Mouse (Mus musculus): Measurements from ENCODE around the gene Igflr1. TPM values are rescaled to one million over a fixed set of nuclear protein-coding genes. Genes with fewer than 3 reads are reported as not detected.
A peak's percentile ranks its signal among the peaks of the same experiment; 100 is the strongest.

The Igflr1 gene
- total RNA-seq, 2 experiments from 2014 or later = 4.9 to 6.4 TPM

GRCm38 (mm10) chr7:30553021-30553589, 12.1 kb upstream of the Igflr1 start:
- DNase-seq (ENCODE audit: low spot score in 2 of 2) = no peak

GRCm38 (mm10) chr7:30553810-30554584, 11.2 kb upstream of the Igflr1 start:
- DNase-seq (ENCODE audit: low spot score in 2 of 2) = no peak

- DNase-seq (ENCODE audit: low spot score in 2 of 2) = no peak
Measured at GRCm38 (mm10) chr7:30556894-30557536, 8.2 kb upstream of the Igflr1 start.

GRCm38 (mm10) chr7:30557901-30558514, 7.2 kb upstream of the Igflr1 start:
- DNase-seq (ENCODE audit: low spot score in 2 of 2) = no peak

DNA sequence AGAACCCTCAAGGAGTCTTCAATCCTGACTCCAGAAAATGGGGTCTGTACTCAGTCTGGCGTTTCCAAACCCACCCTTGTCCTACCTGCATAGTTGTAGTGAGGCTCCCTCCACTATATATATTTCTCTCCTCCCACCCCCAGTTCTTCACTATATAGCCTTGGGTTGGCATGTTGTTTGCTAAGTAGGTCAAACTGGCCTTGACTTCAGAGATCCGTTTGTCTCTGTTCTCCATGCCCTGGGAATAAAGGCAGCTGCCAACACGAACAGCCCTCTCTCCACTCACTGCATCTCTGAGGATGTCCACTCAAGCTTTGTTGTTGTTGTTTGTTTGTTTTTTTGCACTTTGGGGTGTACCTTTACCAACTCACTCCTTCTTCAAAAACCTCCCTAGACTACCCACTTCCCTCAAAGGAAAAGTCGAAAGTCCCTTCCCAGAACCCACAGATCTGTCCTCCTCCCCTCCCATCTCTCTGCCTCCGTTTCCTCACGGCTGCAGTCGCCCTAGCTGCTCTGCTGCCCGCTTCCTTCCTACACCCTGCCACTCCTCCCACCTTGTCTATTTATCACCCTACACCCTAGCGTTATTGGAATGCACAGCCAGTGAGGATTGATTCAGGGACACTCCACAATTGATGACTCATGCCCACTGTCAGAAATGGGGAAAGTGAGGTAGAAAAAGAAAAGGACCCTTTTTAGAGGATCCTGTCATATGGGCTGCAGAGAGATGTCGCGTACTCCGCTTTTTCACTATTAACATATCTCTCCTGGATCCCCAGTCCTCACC, 6.4 kb upstream of the Igflr1 start:
- no peak for DNase-seq (ENCODE audit: low spot score in 2 of 2)

DNA sequence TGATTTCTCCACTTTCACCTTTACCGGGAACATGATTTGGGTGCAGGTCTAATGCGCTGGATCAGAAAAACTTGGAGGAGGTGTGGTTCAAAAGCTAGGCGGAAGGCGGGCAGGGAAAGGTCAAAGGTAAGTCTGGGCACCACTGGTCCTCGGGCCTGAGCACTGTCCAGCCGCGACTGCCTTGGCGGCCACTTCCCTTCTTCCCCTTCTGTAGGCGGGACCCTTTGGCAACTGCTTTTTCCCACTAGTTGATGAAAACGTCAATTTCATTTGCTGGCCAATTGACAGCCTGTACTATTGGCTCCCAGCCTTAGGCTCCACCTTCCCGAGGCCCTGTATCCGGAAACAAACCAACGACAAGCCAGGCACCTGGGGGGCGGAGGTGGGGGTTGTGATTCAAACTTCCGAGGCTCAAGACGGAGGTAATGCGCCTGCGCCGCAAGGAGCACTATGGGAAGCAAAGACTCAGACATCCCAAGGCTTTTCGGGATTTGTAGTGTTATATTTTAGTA, 5.7 kb upstream of the Igflr1 start, which contains the start of gene Lin37:
Lin37 (minus strand) TSS at position 396 of the 512 bp plus-strand sequence.
- peak; percentile 98 to 100 for DNase-seq (ENCODE audit: low spot score in 2 of 2)

GRCm38 (mm10) chr7:30560296-30560695, 4.9 kb upstream of the Igflr1 start:
- no peak for DNase-seq (ENCODE audit: low spot score in 2 of 2)

- peak in 1 of 2 experiments; percentile 32 for DNase-seq (ENCODE audit: low spot score in 2 of 2)
Measured at GRCm38 (mm10) chr7:30562526-30563116, 2.6 kb upstream of the Igflr1 start.

DNA sequence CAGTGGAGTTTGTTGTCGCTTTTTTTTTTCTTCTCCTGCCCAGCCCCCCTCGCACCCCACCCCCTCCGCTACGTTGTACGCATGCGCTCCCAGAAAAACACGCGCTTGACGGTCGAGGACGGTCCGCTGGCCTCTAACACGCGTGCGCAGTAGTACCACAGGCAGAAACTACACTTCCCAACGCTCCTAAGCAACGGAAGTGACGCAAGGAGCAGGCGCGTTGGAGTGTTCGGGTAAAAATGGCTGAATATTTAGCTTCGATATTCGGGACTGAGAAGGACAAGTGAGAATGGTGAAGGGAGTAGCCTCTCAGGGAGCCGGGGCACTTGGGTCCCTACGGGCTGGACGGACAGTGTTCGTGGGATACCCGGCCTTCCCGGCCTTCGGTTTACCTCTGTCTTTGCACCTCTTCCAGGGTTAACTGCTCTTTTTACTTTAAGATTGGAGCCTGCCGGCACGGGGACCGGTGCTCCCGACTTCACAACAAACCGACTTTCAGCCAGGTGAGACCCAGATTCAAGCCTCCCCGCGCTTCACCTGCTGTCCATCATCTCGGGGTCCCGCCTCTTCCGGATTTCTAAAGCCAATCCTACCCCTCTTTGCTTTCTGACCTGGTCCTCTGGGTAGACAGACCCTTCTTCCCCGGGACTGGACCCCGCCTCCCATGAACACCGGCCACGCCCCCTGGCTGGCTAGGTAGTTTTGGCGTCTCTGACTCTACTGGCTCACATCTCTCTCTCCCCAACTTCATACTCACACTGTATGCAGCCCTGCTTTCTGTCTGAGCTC, 1.9 kb upstream of the Igflr1 start, which contains the start of the genes U2af1l4, Gm49396 and Psenen:
U2af1l4 (plus strand) TSS at position 185 of the 789 bp plus-strand sequence.
Gm49396 (plus strand) TSS at position 228 of the 789 bp plus-strand sequence.
Psenen (minus strand) TSS at position 511 of the 789 bp plus-strand sequence.
- DNase-seq (ENCODE audit: low spot score in 2 of 2) = peak; percentile 92 to 97

GRCm38 (mm10) chr7:30563906-30564280, 1.3 kb upstream of the Igflr1 start:
- DNase-seq (ENCODE audit: low spot score in 2 of 2) = no peak

DNA sequence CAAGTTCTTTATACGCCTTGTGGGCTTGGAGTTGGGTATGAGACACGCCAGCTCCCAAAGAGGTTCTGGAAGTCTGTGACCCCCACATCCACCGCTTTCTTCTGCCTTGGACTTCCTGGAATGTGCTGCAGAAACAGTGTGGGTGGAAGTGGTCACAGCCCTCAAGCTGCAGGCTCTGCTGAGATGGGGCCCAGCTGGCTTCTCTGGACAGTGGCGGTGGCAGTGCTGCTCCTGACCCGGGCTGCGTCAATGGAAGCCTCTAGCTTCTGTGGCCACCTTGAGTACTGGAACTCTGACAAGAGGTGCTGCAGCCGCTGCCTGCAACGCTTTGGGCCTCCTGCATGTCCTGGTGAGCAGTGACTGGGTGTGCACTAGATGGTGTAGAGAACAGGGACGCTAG, 806 bp downstream of the Igflr1 start:
- no peak for DNase-seq (ENCODE audit: low spot score in 2 of 2)

- DNase-seq (ENCODE audit: low spot score in 2 of 2) = no peak
Measured at GRCm38 (mm10) chr7:30567555-30567954, 2.3 kb downstream of the Igflr1 start.

GRCm38 (mm10) chr7:30572389-30572788, 7.2 kb downstream of the Igflr1 start:
- no peak for DNase-seq (ENCODE audit: low spot score in 2 of 2)

- no peak for DNase-seq (ENCODE audit: low spot score in 2 of 2)
Measured at GRCm38 (mm10) chr7:30572969-30573368, 7.7 kb downstream of the Igflr1 start.

GRCm38 (mm10) chr7:30579950-30580349, 14.7 kb downstream of the Igflr1 start:
- no peak for DNase-seq (ENCODE audit: low spot score in 2 of 2)

DNA sequence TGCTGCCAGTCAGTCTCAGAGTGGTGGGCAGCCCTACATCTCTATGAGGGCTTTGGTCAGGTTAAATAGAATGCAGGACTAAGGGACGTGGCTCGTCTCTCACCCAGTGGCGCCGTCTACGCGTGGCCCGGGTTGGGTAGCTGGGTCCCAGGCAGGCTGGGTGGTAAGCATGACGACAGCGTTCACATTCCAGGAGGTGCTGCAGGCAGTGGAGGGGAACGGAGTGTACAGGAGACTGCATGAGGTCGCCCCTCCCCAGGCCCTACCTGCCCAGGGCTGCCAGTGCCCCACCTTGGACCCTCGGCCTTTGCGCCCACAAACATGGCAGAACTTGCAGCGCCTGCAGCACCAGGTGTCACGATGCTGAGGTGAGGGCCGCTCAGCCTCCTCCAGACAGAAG, 16.3 kb downstream of the Igflr1 start:
- DNase-seq (ENCODE audit: low spot score in 2 of 2) = no peak

GRCm38 (mm10) chr7:30584339-30584738, 19.1 kb downstream of the Igflr1 start:
- no peak for DNase-seq (ENCODE audit: low spot score in 2 of 2)

GRCm38 (mm10) chr7:30585170-30585569, 19.9 kb downstream of the Igflr1 start:
- DNase-seq (ENCODE audit: low spot score in 2 of 2) = no peak

GRCm38 (mm10) chr7:30586455-30587020, 21.3 kb downstream of the Igflr1 start:
- no peak for DNase-seq (ENCODE audit: low spot score in 2 of 2)
